Mouse (Mus musculus) lung, adult 18-20 months (tissue): ENCODE measurements around the gene Apobec2.

Source experiments
- DNase-seq, 2 experiments: peaks; one replicate each; pipeline ENCODE4 v3.0.0; 2022; ENCODE audit warnings: mixed read lengths in 2 of 2

The Apobec2 gene

GRCm38 (mm10) chr17:48436487-48436886 lies 3.8 kb upstream of the Apobec2 start:
- DNase-seq = no peak

- no peak for DNase-seq
Observed at GRCm38 (mm10) chr17:48434479-48434878, 1.7 kb upstream of the Apobec2 start.

- no peak for DNase-seq
Observed at GRCm38 (mm10) chr17:48433689-48434330, 1.1 kb upstream of the Apobec2 start.

GRCm38 (mm10) chr17:48433006-48433655 lies 401 bp upstream of the Apobec2 start:
- no peak for DNase-seq

GRCm38 (mm10) chr17:48431054-48431453 lies 1.7 kb downstream of the Apobec2 start:
- DNase-seq = no peak

- no peak for DNase-seq
Observed at GRCm38 (mm10) chr17:48430394-48430793, 2.3 kb downstream of the Apobec2 start.

- DNase-seq = no peak
Observed at GRCm38 (mm10) chr17:48427852-48428530, 4.7 kb downstream of the Apobec2 start.

GRCm38 (mm10) chr17:48426991-48427750 lies 5.6 kb downstream of the Apobec2 start:
- no peak for DNase-seq

GRCm38 (mm10) chr17:48425823-48426612 lies 6.7 kb downstream of the Apobec2 start:
- peak; percentile 13 to 31 for DNase-seq

GRCm38 (mm10) chr17:48424237-48424636 lies 8.5 kb downstream of the Apobec2 start:
- no peak for DNase-seq

GRCm38 (mm10) chr17:48419571-48419970 lies 13.2 kb downstream of the Apobec2 start:
- no peak for DNase-seq

GRCm38 (mm10) chr17:48418781-48419180 lies 13.9 kb downstream of the Apobec2 start:
- no peak for DNase-seq

GRCm38 (mm10) chr17:48418174-48418573 lies 14.6 kb downstream of the Apobec2 start:
- no peak for DNase-seq

- DNase-seq = no peak
Observed at GRCm38 (mm10) chr17:48417521-48417920, 15.2 kb downstream of the Apobec2 start.

- DNase-seq = peak; percentile 33 to 45
Observed at GRCm38 (mm10) chr17:48416425-48417195, 16.1 kb downstream of the Apobec2 start.

- no peak for DNase-seq
Observed at GRCm38 (mm10) chr17:48416011-48416410, 16.7 kb downstream of the Apobec2 start.

GRCm38 (mm10) chr17:48411241-48411640 lies 21.5 kb downstream of the Apobec2 start:
- DNase-seq = no peak

- DNase-seq = no peak
Observed at GRCm38 (mm10) chr17:48410299-48410785, 22.4 kb downstream of the Apobec2 start.

- DNase-seq = peak; percentile 99
Observed at GRCm38 (mm10) chr17:48409380-48410298, 23.1 kb downstream of the Apobec2 start, which contains the start of the genes Nfya and Oard1. Nfya (minus strand) TSS chr17:48409906. Oard1 (plus strand) TSS chr17:48410014.
